Mouse (Mus musculus): ENCODE measurements around the gene Kat8.

DNA sequence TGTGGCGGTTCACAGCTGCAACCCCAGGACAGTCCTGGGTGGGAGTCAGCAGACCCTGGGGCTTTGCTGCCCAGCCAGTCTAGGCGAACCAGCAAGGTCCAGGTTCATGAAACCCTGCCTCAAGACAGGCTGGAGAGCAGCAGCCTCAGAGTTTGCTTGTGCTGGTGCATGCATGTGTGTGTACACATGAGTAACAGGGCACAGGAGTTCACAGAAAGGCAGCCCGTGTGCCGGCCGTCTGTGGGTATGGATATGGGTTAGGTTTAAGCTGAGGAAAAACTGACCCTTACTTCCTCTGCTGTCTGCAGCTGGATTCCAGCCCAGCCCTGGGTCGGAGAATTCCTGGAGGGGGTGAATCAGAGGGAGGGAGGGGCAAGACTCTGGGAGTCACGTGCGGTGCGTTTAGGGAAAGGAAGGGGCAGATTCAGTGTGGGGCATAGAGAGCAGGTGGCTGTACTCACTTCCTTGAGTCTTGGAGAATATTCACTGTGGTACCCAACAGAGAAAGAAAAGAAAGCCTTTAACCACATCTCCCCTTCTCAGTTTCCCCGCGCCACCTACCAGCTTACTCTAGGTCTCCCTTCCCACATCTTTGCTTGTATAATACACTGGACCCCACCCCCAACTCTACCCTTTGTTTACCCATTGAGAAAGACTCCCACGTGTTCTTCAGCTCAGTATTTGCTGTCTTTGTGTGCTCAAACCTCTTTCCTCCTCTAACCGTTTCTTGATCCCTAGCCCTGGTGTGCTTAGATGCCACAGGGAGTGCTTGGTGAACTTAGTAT lies 19.2 kb downstream of the Kat8 start:
- TF ChIP-seq POLR2A (IDR thresholded peaks at IDR 0.05; ENCODE audit: insufficient read depth, low read depth, low read length) (no peak), CTCF (IDR thresholded peaks at IDR 0.05; ENCODE audit: insufficient read depth, low read depth, low read length) (no peak)

Data from olfactory bulb, adult 2 months (tissue).